In genomic region chr4:129121569-129122086, GRCm38 (mm10) we compare ENCODE assay signal across 8 mouse cellular contexts. TPM values are rescaled to one million over a fixed set of nuclear protein-coding genes. Genes with fewer than 3 reads are reported as not detected.
DNase-seq lines count a peak whose midpoint lies in the region; ATAC-seq lines count a peak whose summit lies in the region.

Gene Hpca, minus strand, starts transcription at chr4:129122036.

- H3K9ac ChIP-seq in neural tube, embryonic 13.5 days = peak within 1 kb of the TSS; percentile 76

- intact Hi-C loops in left cerebral cortex, postnatal 14 days (cut with DNase I) = no loop called here

- H3K4me3 ChIP-seq in forebrain, embryonic 10.5 days = peak within 1 kb of the TSS; percentile 54
- peak within 1 kb of the TSS; percentile 53 for H3K4me3 ChIP-seq in neural tube, embryonic 13.5 days

- no peaks in the 10 kb centered on the region for H3K9me3 ChIP-seq in forebrain, embryonic 10.5 days
- H3K9me3 ChIP-seq in neural tube, embryonic 13.5 days = no peaks in the 10 kb centered on the region

- H3K4me2 ChIP-seq in neural tube, embryonic 13.5 days = peak within 1 kb of the TSS; percentile 89

- H3K27me3 ChIP-seq in forebrain, embryonic 10.5 days (ENCODE audit: poor library complexity, severe bottlenecking) = peaks cover 93% of the 10 kb centered on the region
- H3K27me3 ChIP-seq in neural tube, embryonic 13.5 days = peaks cover 65% of the 10 kb centered on the region

- no peak within 1 kb of the TSS for H3K27ac ChIP-seq in forebrain, embryonic 10.5 days
- H3K27ac ChIP-seq in neural tube, embryonic 13.5 days (replicated peaks) = peak within 1 kb of the TSS; percentile 43

- WGBS in forebrain, embryonic 10.5 days = 2% methylated on average over 17 of the region's 17 CpGs
- 2% methylated on average over 16 of the region's 17 CpGs for WGBS in neural tube, embryonic 13.5 days

- DNase-seq in left cerebral cortex, adult 18-20 months (ENCODE audit: low spot score in 2 of 2) = no peak
- DNase-seq in left cerebral cortex, adult 9 months (ENCODE audit: low spot score in 2 of 2) = no peak
- no peak for DNase-seq in forebrain, embryonic 10.5 days (ENCODE audit: extremely low spot score, low spot score)
- DNase-seq in left cerebral cortex, postnatal 14 days (ENCODE audit: low spot score in 2 of 2) = no peak
- no peak for DNase-seq in yolk sac, embryonic 10.5 days (ENCODE audit: low spot score)
- no peak for DNase-seq in adipocyte (ENCODE audit: low spot score)

- peaks cover 36% of the 10 kb centered on the region for H3K4me1 ChIP-seq in forebrain, embryonic 10.5 days
- H3K4me1 ChIP-seq in neural tube, embryonic 13.5 days (replicated peaks) = peaks cover 51% of the 10 kb centered on the region

- ATAC-seq in neural tube, embryonic 13.5 days (ENCODE audit: low read depth) = peak; percentile 19; the same call in 1 of the 2 replicates
- no peak for ATAC-seq in erythroblast, adult 5-6 weeks (replicated peaks; ENCODE audit: low FRiP score, poor library complexity, severe bottlenecking)

- no peaks in the 10 kb centered on the region for H3K36me3 ChIP-seq in forebrain, embryonic 10.5 days (replicated peaks)
- H3K36me3 ChIP-seq in neural tube, embryonic 13.5 days = no peaks in the 10 kb centered on the region

RNA-seq across cellular contexts. Expression of gene Hpca, which starts in this region (rescaled TPM):
- 100 to 1,000 TPM; 684 to 738 TPM for total RNA-seq in left cerebral cortex, adult 18-20 months (2021)
- 0.18 and 0.43 TPM in 2 replicates for polyA plus RNA-seq in forebrain, embryonic 10.5 days (2016; fragmentation: Nextera tagmentation; extraction: Ambion mirVana)
- total RNA-seq in left cerebral cortex, postnatal 14 days (2021) = 100 to 1,000 TPM; 562 to 615 TPM
- polyA plus RNA-seq in neural tube, embryonic 13.5 days (2015; fragmentation: Nextera tagmentation; extraction: Ambion mirVana) = 50.3 and 55.8 TPM in 2 replicates
- total RNA-seq in erythroblast, adult 5-6 weeks (2015; ENCODE audit: low replicate concordance) = not detected in 2 replicates
- total RNA-seq in erythroblast, adult 5-6 weeks (2017; ENCODE audit: low replicate concordance) = not detected in 2 replicates

Comparison
In these comparisons a context has a peak if more than half of its experiments do, and no peak if none do; other contexts are left out.
1. RNA of gene Hpca (total RNA-seq): 684 to 738 TPM in left cerebral cortex, adult 18-20 months and 562 to 615 TPM in left cerebral cortex, postnatal 14 days; not detected in erythroblast, adult 5-6 weeks; every median in the first group is over 100 times any median in the second.
2. RNA of gene Hpca (polyA plus RNA-seq): 50.3 to 55.8 TPM in neural tube, embryonic 13.5 days; 0.18 to 0.43 TPM in forebrain, embryonic 10.5 days; every median in the first group is over 10 times any median in the second.